Mouse (Mus musculus): Measurements from ENCODE around the gene Nuak2. TPM values are rescaled to one million over a fixed set of nuclear protein-coding genes. Genes with fewer than 3 reads are reported as not detected.

The Nuak2 gene
- total and polyA plus RNA-seq, 2 experiments from 2014 or later, result 7.7 to 7.9 TPM

GRCm38 (mm10) chr1:132336921-132337320 is 21.0 kb downstream of the Nuak2 start:
- H3K4me2 ChIP-seq (ENCODE audit: low read depth, low read length), result no peak overlapping the region
- no peak for TF ChIP-seq CTCF (IDR thresholded peaks at IDR 0.05; ENCODE audit: low read depth)
- ATAC-seq, result no peak
- DNase-seq (ENCODE audit: low spot score), result no peak
- no peak overlapping the region for H3K27ac ChIP-seq
- H3K36me3 ChIP-seq (ENCODE audit: insufficient read depth, low read length), result no peaks in the 10 kb centered on the region; the same call in 1 of the 2 replicates
- H3K4me1 ChIP-seq (ENCODE audit: insufficient read depth, low read length), result 0 out of 2 replicates have a peak, but pooled peaks cover 8% of the 10 kb centered on the region
- 68% methylated on average over 6 of the region's 6 CpGs for WGBS
- H3K9me3 ChIP-seq (ENCODE audit: low read length), result no peaks in the 10 kb centered on the region
- no peak overlapping the region for H3K9ac ChIP-seq (replicated peaks; ENCODE audit: low read length)
- H3K4me3 ChIP-seq (ENCODE audit: low read length), result no peak overlapping the region
- no peaks in the 10 kb centered on the region for H3K27me3 ChIP-seq (ENCODE audit: insufficient read depth, low read length)

GRCm38 (mm10) chr1:132338027-132338660 is 22.2 kb downstream of the Nuak2 start:
- H3K27ac ChIP-seq, result no peak overlapping the region
- TF ChIP-seq CTCF (IDR thresholded peaks at IDR 0.05; ENCODE audit: low read depth), result no peak
- no peak overlapping the region for H3K4me3 ChIP-seq (ENCODE audit: low read length)
- H3K9ac ChIP-seq (replicated peaks; ENCODE audit: low read length), result no peak overlapping the region
- H3K27me3 ChIP-seq (ENCODE audit: insufficient read depth, low read length), result no peaks in the 10 kb centered on the region
- H3K36me3 ChIP-seq (ENCODE audit: insufficient read depth, low read length), result no peaks in the 10 kb centered on the region
- 0 out of 2 replicates have a peak, but pooled peaks cover 8% of the 10 kb centered on the region for H3K4me1 ChIP-seq (ENCODE audit: insufficient read depth, low read length)
- no peak overlapping the region for H3K4me2 ChIP-seq (ENCODE audit: low read depth, low read length)
- no peak for ATAC-seq
- WGBS, result 41% methylated on average over 8 of the region's 8 CpGs
- DNase-seq (ENCODE audit: low spot score), result no peak
- H3K9me3 ChIP-seq (ENCODE audit: low read length), result no peaks in the 10 kb centered on the region

GRCm38 (mm10) chr1:132341731-132342501 is 26.0 kb downstream of the Nuak2 start:
- no peak for ATAC-seq
- no peak overlapping the region for H3K4me2 ChIP-seq (ENCODE audit: low read depth, low read length)
- H3K36me3 ChIP-seq (ENCODE audit: insufficient read depth, low read length), result no peaks in the 10 kb centered on the region

GRCm38 (mm10) chr1:132342518-132342917 is 26.6 kb downstream of the Nuak2 start:
- Histone ChIP-seq H3K36me3 (ENCODE audit: insufficient read depth, low read length) (no peaks in the 10 kb centered on the region), H3K4me1 (ENCODE audit: insufficient read depth, low read length) (no peaks in the 10 kb centered on the region), H3K9ac (replicated peaks; ENCODE audit: low read length) (no peak overlapping the region), H3K27ac (no peak overlapping the region), H3K4me2 (ENCODE audit: low read depth, low read length) (no peak overlapping the region), H3K9me3 (ENCODE audit: low read length) (no peaks in the 10 kb centered on the region), H3K27me3 (ENCODE audit: insufficient read depth, low read length) (no peaks in the 10 kb centered on the region), H3K4me3 (ENCODE audit: low read length) (no peak overlapping the region)
- ATAC-seq, result no peak
- 56% methylated on average over 3 of the region's 3 CpGs for WGBS
- TF ChIP-seq CTCF (IDR thresholded peaks at IDR 0.05; ENCODE audit: low read depth), result no peak
- no peak for DNase-seq (ENCODE audit: low spot score)

More at GRCm38 (mm10) chr1:132341731-132342501, 26.0 kb downstream of the Nuak2 start:
- Histone ChIP-seq H3K4me1 (ENCODE audit: insufficient read depth, low read length) (no peaks in the 10 kb centered on the region), H3K4me3 (ENCODE audit: low read length) (no peak overlapping the region), H3K27ac (no peak overlapping the region), H3K9ac (replicated peaks; ENCODE audit: low read length) (no peak overlapping the region), H3K9me3 (ENCODE audit: low read length) (no peaks in the 10 kb centered on the region), H3K27me3 (ENCODE audit: insufficient read depth, low read length) (no peaks in the 10 kb centered on the region)
- WGBS, result 63% methylated on average over 5 of the region's 5 CpGs
- TF ChIP-seq CTCF (IDR thresholded peaks at IDR 0.05; ENCODE audit: low read depth), result no peak
- no peak for DNase-seq (ENCODE audit: low spot score)

- Histone ChIP-seq H3K27ac (no peak overlapping the region), H3K4me2 (ENCODE audit: low read depth, low read length) (no peak overlapping the region), H3K4me3 (ENCODE audit: low read length) (no peak overlapping the region), H3K27me3 (ENCODE audit: insufficient read depth, low read length) (no peaks in the 10 kb centered on the region), H3K9ac (replicated peaks; ENCODE audit: low read length) (no peak overlapping the region), H3K4me1 (ENCODE audit: insufficient read depth, low read length) (no peaks in the 10 kb centered on the region), H3K36me3 (ENCODE audit: insufficient read depth, low read length) (no peaks in the 10 kb centered on the region), H3K9me3 (ENCODE audit: low read length) (no peaks in the 10 kb centered on the region)
- TF ChIP-seq CTCF (IDR thresholded peaks at IDR 0.05; ENCODE audit: low read depth), result no peak
- ATAC-seq (no peak), DNase-seq (ENCODE audit: low spot score) (no peak)
- 95% methylated on average over 2 of the region's 2 CpGs for WGBS
Observed at GRCm38 (mm10) chr1:132343191-132343590, 27.3 kb downstream of the Nuak2 start.

GRCm38 (mm10) chr1:132343656-132344055 is 27.7 kb downstream of the Nuak2 start:
- WGBS, result 83% methylated on average over 1 of the region's 1 CpGs
- Histone ChIP-seq H3K4me1 (ENCODE audit: insufficient read depth, low read length) (no peaks in the 10 kb centered on the region), H3K4me3 (ENCODE audit: low read length) (no peak overlapping the region), H3K9me3 (ENCODE audit: low read length) (no peaks in the 10 kb centered on the region), H3K36me3 (ENCODE audit: insufficient read depth, low read length) (no peaks in the 10 kb centered on the region), H3K4me2 (ENCODE audit: low read depth, low read length) (no peak overlapping the region), H3K27ac (no peak overlapping the region), H3K27me3 (ENCODE audit: insufficient read depth, low read length) (no peaks in the 10 kb centered on the region), H3K9ac (replicated peaks; ENCODE audit: low read length) (no peak overlapping the region)
- ATAC-seq (no peak), DNase-seq (ENCODE audit: low spot score) (no peak)
- no peak for TF ChIP-seq CTCF (IDR thresholded peaks at IDR 0.05; ENCODE audit: low read depth)

- Histone ChIP-seq H3K27me3 (ENCODE audit: insufficient read depth, low read length) (no peaks in the 10 kb centered on the region), H3K36me3 (ENCODE audit: insufficient read depth, low read length) (no peaks in the 10 kb centered on the region), H3K9ac (replicated peaks; ENCODE audit: low read length) (no peak overlapping the region), H3K27ac (no peak overlapping the region), H3K9me3 (ENCODE audit: low read length) (no peaks in the 10 kb centered on the region), H3K4me3 (ENCODE audit: low read length) (no peak overlapping the region), H3K4me1 (ENCODE audit: insufficient read depth, low read length) (no peaks in the 10 kb centered on the region), H3K4me2 (ENCODE audit: low read depth, low read length) (no peak overlapping the region)
- no peak for DNase-seq (ENCODE audit: low spot score)
- WGBS, result 67% methylated on average over 4 of the region's 4 CpGs
- TF ChIP-seq CTCF (IDR thresholded peaks at IDR 0.05; ENCODE audit: low read depth), result no peak
- no peak for ATAC-seq
Observed at GRCm38 (mm10) chr1:132345514-132345913, 29.6 kb downstream of the Nuak2 start.

Data from hindbrain, postnatal 0 days (tissue).